Mouse (Mus musculus) CH12.LX (cell line): ENCODE measurements around the gene Vsig2.

Experiments
- CTCF ChIP-seq, 2 experiments: IDR thresholded peaks in 1 of 2; conservative IDR thresholded peaks in 1 of 2; 2 replicates each; pipeline ENCODE4 v1.5.1; 2011 to 2012; ENCODE audit warnings: low read depth in 2 of 2, low read length in 2 of 2, improper control_type of control experiment in 1 of 2, inconsistent platforms in 1 of 2, mild to moderate bottlenecking in 1 of 2, moderate library complexity in 1 of 2
- EP300 ChIP-seq: IDR thresholded peaks from 2 replicates; pipeline ENCODE4 v1.6.1; 2011; ENCODE audit warnings: low read length, improper control_type of control experiment
- JUND ChIP-seq: conservative IDR thresholded peaks from 2 replicates; pipeline ENCODE4 v1.6.1; 2011; ENCODE audit warnings: low read depth, low read length, improper control_type of control experiment
- NRF1 ChIP-seq: IDR thresholded peaks from 2 replicates; pipeline ENCODE4 v1.6.1; 2014; ENCODE audit warnings: low read depth, mild to moderate bottlenecking, inconsistent platforms, low read length, improper control_type of control experiment, moderate library complexity
- POLR2A ChIP-seq: IDR thresholded peaks from 2 replicates; pipeline ENCODE4 v1.6.1; 2011; ENCODE audit warnings: low read depth, mild to moderate bottlenecking, improper control_type of control experiment, low read length
- POLR2AphosphoS2 ChIP-seq: IDR thresholded peaks from 2 replicates; pipeline ENCODE4 v1.6.1; 2011; ENCODE audit warnings: low read depth, low read length, improper control_type of control experiment
- RAD21 ChIP-seq: IDR thresholded peaks from 2 replicates; pipeline ENCODE4 v1.6.1; 2011; ENCODE audit warnings: low read depth, mild to moderate bottlenecking, low read length, improper control_type of control experiment, moderate library complexity
- RCOR1 ChIP-seq: conservative IDR thresholded peaks from 2 replicates; pipeline ENCODE4 v1.6.1; 2012; ENCODE audit warnings: low read depth, mild to moderate bottlenecking, inconsistent platforms, low read length, improper control_type of control experiment
- UBTF ChIP-seq: IDR thresholded peaks from 2 replicates; pipeline ENCODE4 v1.6.1; 2012; ENCODE audit warnings: low read depth, mild to moderate bottlenecking, inconsistent platforms, low read length, improper control_type of control experiment, moderate library complexity
- USF1 ChIP-seq: IDR thresholded peaks from 2 replicates; pipeline ENCODE4 v1.6.1; 2014; ENCODE audit warnings: low read depth, mild to moderate bottlenecking, inconsistent platforms, low read length, improper control_type of control experiment

DNA sequence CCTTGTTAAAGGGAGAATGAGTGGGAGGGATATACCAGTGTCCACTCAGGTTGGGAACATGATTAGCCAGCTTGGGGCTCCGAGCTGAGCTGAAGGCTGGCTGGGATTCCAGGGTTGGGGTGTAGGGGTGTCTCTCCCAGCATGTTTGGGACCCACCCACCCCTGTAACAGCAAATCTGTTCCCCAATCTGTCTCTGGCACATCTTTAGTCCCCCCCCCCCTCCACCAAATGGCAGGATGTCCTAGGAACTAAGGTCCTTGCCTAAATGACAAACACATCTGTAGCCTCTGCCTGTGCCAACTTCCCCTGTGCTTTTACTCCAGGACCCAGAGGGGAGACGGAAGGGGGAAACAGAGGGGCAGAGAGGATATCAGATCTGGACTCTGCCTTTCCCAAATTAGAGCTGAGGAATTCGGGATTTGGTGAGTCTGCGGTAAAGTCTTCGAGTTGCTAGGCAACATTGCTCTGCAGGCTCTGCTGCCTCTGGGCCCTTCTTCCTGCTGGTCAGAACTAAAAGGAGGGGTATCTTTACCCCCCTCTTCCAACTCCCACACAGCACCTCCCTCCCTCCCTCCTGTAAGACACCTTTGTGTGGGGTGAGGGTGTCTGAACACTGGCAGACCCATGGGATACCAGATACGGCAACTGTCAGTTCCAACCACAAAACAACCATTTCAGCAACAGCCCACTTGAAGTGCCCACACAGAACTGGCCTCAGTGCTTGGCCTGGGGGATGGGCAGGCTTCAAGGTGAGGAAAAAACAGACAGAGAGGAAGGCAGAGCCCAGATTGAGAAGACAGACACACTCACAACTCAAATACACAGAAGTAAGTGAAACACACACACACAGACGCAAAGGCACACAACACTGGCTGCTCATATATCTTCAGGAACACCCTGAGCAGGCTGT lies 16.0 kb downstream of the Vsig2 start, which contains the start of gene Siae:
- TF ChIP-seq RAD21, result no peak
- TF ChIP-seq CTCF (conservative IDR thresholded peaks at IDR 0.05 in 1 of 2, IDR thresholded peaks at IDR 0.05 in 1 of 2; ENCODE audit: low read depth in 2 of 2, low read length in 2 of 2), result no peak
- no peak for TF ChIP-seq POLR2A
- no peak for TF ChIP-seq EP300
- TF ChIP-seq RCOR1, result no peak
- TF ChIP-seq NRF1, result no peak
- TF ChIP-seq USF1, result no peak
- TF ChIP-seq UBTF, result no peak
- TF ChIP-seq POLR2AphosphoS2, result no peak
- no peak for TF ChIP-seq JUND
